Mouse (Mus musculus) hindbrain, embryonic 10.5 days (tissue): ENCODE data around the gene Ccdc85c. TPM values are rescaled to one million over a fixed set of nuclear protein-coding genes. Genes with fewer than 3 reads are reported as not detected.

Source experiments
- DNase-seq: peaks from one replicate; pipeline ENCODE4 v3.0.0-alpha.2; 2017; ENCODE audit warnings: low spot score
- H3K27ac ChIP-seq: fragments of 300-500 bp; sonication (generic); 2 replicates; pipeline ENCODE4 v1.5.1; 2016; ENCODE audit warnings: mild to moderate bottlenecking, moderate library complexity
- H3K27me3 ChIP-seq: fragments of 300-500 bp; sonication (generic); 2 replicates; pipeline ENCODE4 v1.6.1; 2016; ENCODE audit warnings: mild to moderate bottlenecking; ENCODE audit not compliant: poor library complexity, insufficient read depth, severe bottlenecking
- H3K36me3 ChIP-seq: fragments of 300-500 bp; sonication (generic); 2 replicates; pipeline ENCODE4 v1.6.1; 2016; ENCODE audit warnings: mild to moderate bottlenecking, moderate library complexity
- H3K4me1 ChIP-seq: fragments of 300-500 bp; sonication (generic); replicated peaks from 2 replicates; pipeline ENCODE4 v1.6.1; 2016; ENCODE audit warnings: mild to moderate bottlenecking
- H3K4me3 ChIP-seq: fragments of 300-500 bp; sonication (generic); 2 replicates; pipeline ENCODE4 v1.5.1; 2016; ENCODE audit warnings: mild to moderate bottlenecking, moderate library complexity
- H3K9me3 ChIP-seq: fragments of 300-500 bp; sonication (generic); 2 replicates; pipeline ENCODE4 v1.6.1; 2016; ENCODE audit warnings: mild to moderate bottlenecking, moderate library complexity
- WGBS: fragments of 180-500 bp; shearing (Covaris S2); methylation state at CpG from one replicate; pipeline ENCODE4 v1.1.7; 2016; 5-methylcytosine and 5-hydroxymethylcytosine counted together
- polyA plus RNA-seq: library from polyadenylated mRNA; unstranded; fragments of >200 nt; fragmentation: Nextera tagmentation; extraction: Ambion mirVana; gene quantifications from 2 replicates; pipeline ENCODE4 v1.2.1, GENCODE M21; 2016

Gene Ccdc85c
- polyA plus RNA-seq, 1 experiment from 2014 or later: 16.0 TPM

GRCm38 (mm10) chr12:108226941-108227340 is 48.3 kb downstream of the Ccdc85c start:
- Histone ChIP-seq H3K36me3 (no peaks in the 10 kb centered on the region), H3K4me3 (no peak overlapping the region), H3K4me1 (peaks cover 94% of the 10 kb centered on the region), H3K9me3 (no peaks in the 10 kb centered on the region), H3K27ac (peak overlapping the region; percentile 47), H3K27me3 (no peaks in the 10 kb centered on the region)
- DNase-seq: no peak
- 86% methylated on average over 12 of the region's 12 CpGs for WGBS

- Histone ChIP-seq H3K27me3 (no peaks in the 10 kb centered on the region), H3K4me3 (no peak overlapping the region), H3K4me1 (peaks cover 94% of the 10 kb centered on the region), H3K36me3 (no peaks in the 10 kb centered on the region), H3K9me3 (no peaks in the 10 kb centered on the region), H3K27ac (peak overlapping the region; percentile 47)
- 83% methylated on average over 13 of the region's 13 CpGs for WGBS
- DNase-seq: no peak
Observed at GRCm38 (mm10) chr12:108226216-108226615, 49.0 kb downstream of the Ccdc85c start.

- Histone ChIP-seq H3K27ac (peak overlapping the region; percentile 47), H3K36me3 (no peaks in the 10 kb centered on the region), H3K27me3 (no peaks in the 10 kb centered on the region), H3K4me3 (no peak overlapping the region), H3K9me3 (no peaks in the 10 kb centered on the region), H3K4me1 (peaks cover 94% of the 10 kb centered on the region)
- DNase-seq: no peak
- 84% methylated on average over 7 of the region's 7 CpGs for WGBS
Observed at GRCm38 (mm10) chr12:108225781-108226180, 49.4 kb downstream of the Ccdc85c start.

- Histone ChIP-seq H3K9me3 (no peaks in the 10 kb centered on the region), H3K36me3 (peaks cover 10% of the 10 kb centered on the region), H3K4me1 (peaks cover 99% of the 10 kb centered on the region), H3K4me3 (no peak overlapping the region), H3K27me3 (no peaks in the 10 kb centered on the region), H3K27ac (peak overlapping the region; percentile 54)
- no peak for DNase-seq
- 32% methylated on average over 7 of the region's 8 CpGs for WGBS
Observed at GRCm38 (mm10) chr12:108223357-108223756, 51.9 kb downstream of the Ccdc85c start.

GRCm38 (mm10) chr12:108221712-108222111 is 53.5 kb downstream of the Ccdc85c start:
- Histone ChIP-seq H3K4me1 (peaks cover 99% of the 10 kb centered on the region), H3K27ac (no peak overlapping the region), H3K27me3 (no peaks in the 10 kb centered on the region), H3K4me3 (no peak overlapping the region), H3K36me3 (peaks cover 10% of the 10 kb centered on the region), H3K9me3 (no peaks in the 10 kb centered on the region)
- DNase-seq: no peak
- WGBS: 94% methylated on average over 7 of the region's 7 CpGs

- Histone ChIP-seq H3K4me1 (peaks cover 99% of the 10 kb centered on the region), H3K27me3 (no peaks in the 10 kb centered on the region), H3K27ac (peak overlapping the region; percentile 60), H3K4me3 (no peak overlapping the region), H3K36me3 (peaks cover 10% of the 10 kb centered on the region), H3K9me3 (no peaks in the 10 kb centered on the region)
- DNase-seq: peak; percentile 43
- WGBS: 55% methylated on average over 10 of the region's 10 CpGs
Observed at GRCm38 (mm10) chr12:108221206-108221605, 54.0 kb downstream of the Ccdc85c start.

GRCm38 (mm10) chr12:108220621-108221020 is 54.6 kb downstream of the Ccdc85c start:
- Histone ChIP-seq H3K36me3 (peaks cover 10% of the 10 kb centered on the region), H3K9me3 (no peaks in the 10 kb centered on the region), H3K4me3 (no peak overlapping the region), H3K27me3 (no peaks in the 10 kb centered on the region), H3K4me1 (peaks cover 96% of the 10 kb centered on the region), H3K27ac (peak overlapping the region; percentile 60)
- DNase-seq: no peak
- WGBS: 66% methylated on average over 12 of the region's 12 CpGs

- DNase-seq: no peak
- WGBS: 74% methylated on average over 21 of the region's 21 CpGs
- Histone ChIP-seq H3K4me3 (no peak overlapping the region), H3K36me3 (peaks cover 10% of the 10 kb centered on the region), H3K4me1 (peaks cover 94% of the 10 kb centered on the region), H3K27me3 (no peaks in the 10 kb centered on the region), H3K9me3 (no peaks in the 10 kb centered on the region), H3K27ac (peak overlapping the region; percentile 84)
Observed at GRCm38 (mm10) chr12:108219825-108220616, 55.2 kb downstream of the Ccdc85c start.

- no peaks in the 10 kb centered on the region for H3K9me3 ChIP-seq
- H3K4me3 ChIP-seq: no peak overlapping the region
- no peaks in the 10 kb centered on the region for H3K27me3 ChIP-seq
- peaks cover 10% of the 10 kb centered on the region for H3K36me3 ChIP-seq
- 69% methylated on average over 15 of the region's 15 CpGs for WGBS
- no peak for DNase-seq
- H3K27ac ChIP-seq: peak overlapping the region; percentile 84
- peaks cover 94% of the 10 kb centered on the region for H3K4me1 ChIP-seq
Observed at GRCm38 (mm10) chr12:108219163-108219562, 56.1 kb downstream of the Ccdc85c start.

GRCm38 (mm10) chr12:108217572-108217971 is 57.7 kb downstream of the Ccdc85c start:
- peak overlapping the region; percentile 84 for H3K27ac ChIP-seq
- H3K4me3 ChIP-seq: no peak overlapping the region
- peaks cover 94% of the 10 kb centered on the region for H3K4me1 ChIP-seq
- DNase-seq: no peak
- peaks cover 10% of the 10 kb centered on the region for H3K36me3 ChIP-seq
- WGBS: 71% methylated on average over 5 of the region's 5 CpGs
- no peaks in the 10 kb centered on the region for H3K27me3 ChIP-seq
- no peaks in the 10 kb centered on the region for H3K9me3 ChIP-seq

GRCm38 (mm10) chr12:108216611-108217370 is 58.4 kb downstream of the Ccdc85c start:
- Histone ChIP-seq H3K27me3 (no peaks in the 10 kb centered on the region), H3K4me1 (peaks cover 94% of the 10 kb centered on the region), H3K36me3 (peaks cover 10% of the 10 kb centered on the region), H3K4me3 (no peak overlapping the region), H3K9me3 (no peaks in the 10 kb centered on the region), H3K27ac (peak overlapping the region; percentile 84)
- WGBS: 69% methylated on average over 11 of the region's 11 CpGs
- DNase-seq: no peak

- no peak overlapping the region for H3K4me3 ChIP-seq
- WGBS: 54% methylated on average over 8 of the region's 8 CpGs
- H3K36me3 ChIP-seq: peaks cover 20% of the 10 kb centered on the region
- peak overlapping the region; percentile 72 for H3K27ac ChIP-seq
- DNase-seq: no peak
- H3K27me3 ChIP-seq: no peaks in the 10 kb centered on the region
- peaks cover 92% of the 10 kb centered on the region for H3K4me1 ChIP-seq
- no peaks in the 10 kb centered on the region for H3K9me3 ChIP-seq
Observed at GRCm38 (mm10) chr12:108215090-108215489, 60.1 kb downstream of the Ccdc85c start.
